Mouse (Mus musculus): ENCODE data around the gene Gm49318. TPM values are rescaled to one million over a fixed set of nuclear protein-coding genes. Genes with fewer than 3 reads are reported as not detected.

The Gm49318 gene
- polyA plus RNA-seq, 1 experiment from 2014 or later: not detected

GRCm38 (mm10) chr9:21989230-21990110 is 81.6 kb downstream of the Gm49318 start, which contains the start of gene Rgl3:
Gene Rgl3, minus strand, starts transcription at chr9:21989446.
- peak within 1 kb of the TSS; percentile 61 for H3K4me2 ChIP-seq (replicated peaks)
- H3K9ac ChIP-seq: 0 out of 2 replicates have a peak within 1 kb of the TSS, but pooled peaks have one; percentile 16
- H3K9me3 ChIP-seq (replicated peaks): no peaks in the 10 kb centered on the region
- H3K4me1 ChIP-seq: peaks cover 22% of the 10 kb centered on the region
- H3K4me3 ChIP-seq (replicated peaks): peak within 1 kb of the TSS; percentile 39
- H3K27me3 ChIP-seq: peaks cover 80% of the 10 kb centered on the region
- under 1% methylated on average over 41 of the region's 42 CpGs for WGBS
- ATAC-seq (ENCODE audit: insufficient number of reproducible peaks, low FRiP score, low TSS enrichment, low read depth): no peak
- no peaks in the 10 kb centered on the region for H3K36me3 ChIP-seq
- no peak within 1 kb of the TSS for H3K27ac ChIP-seq (replicated peaks)

- H3K9ac ChIP-seq: 0 out of 2 replicates have a peak overlapping the region, but pooled peaks have one; percentile 16
- WGBS: 1% methylated on average over 32 of the region's 32 CpGs
- no peak for ATAC-seq (ENCODE audit: insufficient number of reproducible peaks, low FRiP score, low TSS enrichment, low read depth)
Measured at GRCm38 (mm10) chr9:21988421-21989101, 82.5 kb downstream of the Gm49318 start.

GRCm38 (mm10) chr9:21987592-21988342 is 83.3 kb downstream of the Gm49318 start:
- Histone ChIP-seq H3K36me3 (no peaks in the 10 kb centered on the region), H3K4me1 (peaks cover 22% of the 10 kb centered on the region), H3K27ac (replicated peaks) (no peak overlapping the region), H3K4me2 (replicated peaks) (peak overlapping the region; percentile 61; the same call in 1 of the 2 replicates), H3K27me3 (peaks cover 75% of the 10 kb centered on the region), H3K9me3 (replicated peaks) (no peaks in the 10 kb centered on the region), H3K4me3 (replicated peaks) (peak overlapping the region; percentile 39; the same call in 1 of the 2 replicates), H3K9ac (no peak overlapping the region)
- WGBS: 8% methylated on average over 36 of the region's 36 CpGs
- ATAC-seq (ENCODE audit: insufficient number of reproducible peaks, low FRiP score, low TSS enrichment, low read depth): no peak

More at GRCm38 (mm10) chr9:21988421-21989101, 82.5 kb downstream of the Gm49318 start:
- Histone ChIP-seq H3K4me2 (replicated peaks) (peak overlapping the region; percentile 61), H3K9me3 (replicated peaks) (no peaks in the 10 kb centered on the region), H3K27me3 (peaks cover 80% of the 10 kb centered on the region), H3K4me1 (peaks cover 22% of the 10 kb centered on the region), H3K36me3 (no peaks in the 10 kb centered on the region), H3K4me3 (replicated peaks) (peak overlapping the region; percentile 39), H3K27ac (replicated peaks) (no peak overlapping the region)

Small RNA genes lying within 50 kb of the gene (microRNA-seq; reads per million reads assigned to microRNA genes)
- not detected for gene Mir7084 (ENCODE audit: borderline number of aligned reads)

Other genes starting within 250 kb of the Gm49318 start
- 0.84 and 1.2 TPM in 2 replicates for gene Angptl8, start 235.7 kb downstream of the Gm49318 start, polyA plus RNA-seq (2015; fragmentation: Nextera tagmentation; extraction: Ambion mirVana)
- 34.5 and 37.7 TPM in 2 replicates for gene Dock6, start 218.6 kb downstream of the Gm49318 start, polyA plus RNA-seq (2015; fragmentation: Nextera tagmentation; extraction: Ambion mirVana)
- gene Rab3d, start 153.1 kb downstream of the Gm49318 start, polyA plus RNA-seq (2015; fragmentation: Nextera tagmentation; extraction: Ambion mirVana): 39.4 and 43.4 TPM in 2 replicates
- 4.3 and 5.5 TPM in 2 replicates for gene Ccdc159, start 143.8 kb downstream of the Gm49318 start, polyA plus RNA-seq (2015; fragmentation: Nextera tagmentation; extraction: Ambion mirVana)
- 56.2 and 58.0 TPM in 2 replicates for gene Tmem205, start 143.7 kb downstream of the Gm49318 start, polyA plus RNA-seq (2015; fragmentation: Nextera tagmentation; extraction: Ambion mirVana)
- gene Plppr2, start 134.2 kb downstream of the Gm49318 start, polyA plus RNA-seq (2015; fragmentation: Nextera tagmentation; extraction: Ambion mirVana): 13.6 and 15.5 TPM in 2 replicates
- gene Swsap1, start 115.5 kb downstream of the Gm49318 start, polyA plus RNA-seq (2015; fragmentation: Nextera tagmentation; extraction: Ambion mirVana): 5.8 and 6.5 TPM in 2 replicates
- 4.4 and 5.3 TPM in 2 replicates for gene Epor, start 107.8 kb downstream of the Gm49318 start, polyA plus RNA-seq (2015; fragmentation: Nextera tagmentation; extraction: Ambion mirVana)
- gene Rgl3, start 81.8 kb downstream of the Gm49318 start, polyA plus RNA-seq (2015; fragmentation: Nextera tagmentation; extraction: Ambion mirVana): 1.4 and 1.8 TPM in 2 replicates
- gene Ccdc151, start 68.6 kb downstream of the Gm49318 start, polyA plus RNA-seq (2015; fragmentation: Nextera tagmentation; extraction: Ambion mirVana): 5.8 and 11.3 TPM in 2 replicates
- 116 and 118 TPM in 2 replicates for gene Prkcsh, start 68.5 kb downstream of the Gm49318 start, polyA plus RNA-seq (2015; fragmentation: Nextera tagmentation; extraction: Ambion mirVana)
- 3.0 and 4.4 TPM in 2 replicates for gene Elavl3, start 19.2 kb downstream of the Gm49318 start, polyA plus RNA-seq (2015; fragmentation: Nextera tagmentation; extraction: Ambion mirVana)
- 12.5 and 12.6 TPM in 2 replicates for gene Zfp653, start 117 bp upstream of the Gm49318 start, polyA plus RNA-seq (2015; fragmentation: Nextera tagmentation; extraction: Ambion mirVana)
- gene Ecsit, start 14.2 kb upstream of the Gm49318 start, polyA plus RNA-seq (2015; fragmentation: Nextera tagmentation; extraction: Ambion mirVana): 37.3 and 41.8 TPM in 2 replicates
- gene Cnn1, start 28.0 kb upstream of the Gm49318 start, polyA plus RNA-seq (2015; fragmentation: Nextera tagmentation; extraction: Ambion mirVana): 4.3 and 7.0 TPM in 2 replicates
- gene Elof1, start 45.9 kb upstream of the Gm49318 start, polyA plus RNA-seq (2015; fragmentation: Nextera tagmentation; extraction: Ambion mirVana): 202 and 226 TPM in 2 replicates
- gene Acp5, start 64.5 kb upstream of the Gm49318 start, polyA plus RNA-seq (2015; fragmentation: Nextera tagmentation; extraction: Ambion mirVana): 38.1 and 44.7 TPM in 2 replicates
- 74.6 and 75.6 TPM in 2 replicates for gene Pigyl, start 85.6 kb upstream of the Gm49318 start, polyA plus RNA-seq (2015; fragmentation: Nextera tagmentation; extraction: Ambion mirVana)
- 0.17 and 0.19 TPM in 2 replicates for gene Zfp872, start 116.8 kb upstream of the Gm49318 start, polyA plus RNA-seq (2015; fragmentation: Nextera tagmentation; extraction: Ambion mirVana)
- 14.7 and 18.4 TPM in 2 replicates for gene Zfp809, start 154.5 kb upstream of the Gm49318 start, polyA plus RNA-seq (2015; fragmentation: Nextera tagmentation; extraction: Ambion mirVana)
- gene Zfp599, start 188.6 kb upstream of the Gm49318 start, polyA plus RNA-seq (2015; fragmentation: Nextera tagmentation; extraction: Ambion mirVana): 3.8 and 4.1 TPM in 2 replicates
- gene Zfp810, start 236.4 kb upstream of the Gm49318 start, polyA plus RNA-seq (2015; fragmentation: Nextera tagmentation; extraction: Ambion mirVana): 17.9 and 19.4 TPM in 2 replicates

All from embryonic facial prominence, embryonic 15.5 days (tissue).